Mouse (Mus musculus) C2C12 (cell line): Measurements from ENCODE around the gene Tbc1d22a.

Source experiments
- CTCF ChIP-seq: IDR thresholded peaks from one replicate; pipeline ENCODE4 v1.5.1; 2011; ENCODE audit not compliant: control insufficient read depth, insufficient read depth, insufficient read length
- FOSL1 ChIP-seq: IDR thresholded peaks from one replicate; pipeline ENCODE4 v1.8.0; 2011; ENCODE audit warnings: mild to moderate bottlenecking, low read length; ENCODE audit not compliant: poor library complexity, insufficient read depth, severe bottlenecking
- MAX ChIP-seq: IDR thresholded peaks from one replicate; pipeline ENCODE4 v1.6.1; 2011; ENCODE audit warnings: mild to moderate bottlenecking, control low read depth
- MYOD1 ChIP-seq: IDR thresholded peaks from one replicate; pipeline ENCODE4 v1.6.1; 2011; ENCODE audit warnings: low read depth; ENCODE audit not compliant: control insufficient read depth, insufficient read length
- MYOG ChIP-seq: IDR thresholded peaks from one replicate; pipeline ENCODE4 v1.6.1; 2011; ENCODE audit not compliant: control insufficient read depth, insufficient read length; ENCODE audit errors: extremely low read depth
- USF1 ChIP-seq: IDR thresholded peaks from one replicate; pipeline ENCODE4 v1.6.1; 2011; ENCODE audit warnings: low read depth, mild to moderate bottlenecking, control low read depth, moderate library complexity

GRCm38 (mm10) chr15:86202640-86203039 is 11.6 kb upstream of the Tbc1d22a start:
- TF ChIP-seq USF1 (no peak), CTCF (no peak), FOSL1 (no peak), MAX (peak; percentile 78), MYOD1 (peak; percentile 2), MYOG (no peak)
